Mouse (Mus musculus) stomach, postnatal 0 days (tissue): Measurements from ENCODE around the gene Gm17334. TPM values are rescaled to one million over a fixed set of nuclear protein-coding genes. Genes with fewer than 3 reads are reported as not detected.
A peak's percentile ranks its signal among the peaks of the same experiment; 100 is the strongest.

ENCODE experiments used
- ATAC-seq: fragments of 200-750 bp; cut with Nextera tagmentation; 2 replicates; pipeline ENCODE4 v1.8.0; 2017; ENCODE audit not compliant: low FRiP score, low TSS enrichment
- DNase-seq: peaks from one replicate; pipeline ENCODE4 v3.0.0-alpha.2; 2016; ENCODE audit warnings: low spot score
- H3K27ac ChIP-seq: fragments of 300-500 bp; sonication (generic); replicated peaks from 2 replicates; pipeline ENCODE4 v1.5.1; 2014; ENCODE audit warnings: mild to moderate bottlenecking, control low read depth
- H3K27me3 ChIP-seq: fragments of 300-500 bp; sonication (generic); 2 replicates; pipeline ENCODE4 v1.6.1; 2014; ENCODE audit warnings: low read length; ENCODE audit not compliant: control insufficient read depth, insufficient read depth
- H3K36me3 ChIP-seq: fragments of 300-500 bp; sonication (generic); 2 replicates; pipeline ENCODE4 v1.6.1; 2014; ENCODE audit warnings: low read length, mixed read lengths; ENCODE audit not compliant: control insufficient read depth, insufficient read depth
- H3K4me1 ChIP-seq: fragments of 300-500 bp; sonication (generic); replicated peaks from 2 replicates; pipeline ENCODE4 v1.6.1; 2014; ENCODE audit warnings: antibody characterized with exemption; ENCODE audit not compliant: control insufficient read depth, insufficient read depth
- H3K4me2 ChIP-seq: fragments of 300-500 bp; sonication (generic); replicated peaks from 2 replicates; pipeline ENCODE4 v1.6.1; 2014; ENCODE audit warnings: low read depth, mild to moderate bottlenecking, control low read depth, moderate library complexity
- H3K4me3 ChIP-seq: fragments of 300-500 bp; sonication (generic); 2 replicates; pipeline ENCODE4 v1.5.1; 2014; ENCODE audit warnings: low read depth, low read length, control low read depth
- H3K9ac ChIP-seq: fragments of 300-500 bp; sonication (generic); 2 replicates; pipeline ENCODE4 v1.6.1; 2014; ENCODE audit warnings: mild to moderate bottlenecking, low read length, control low read depth, mixed read lengths
- H3K9me3 ChIP-seq: fragments of 300-500 bp; sonication (generic); 2 replicates; pipeline ENCODE4 v1.6.1; 2016; ENCODE audit warnings: low read length; ENCODE audit not compliant: control insufficient read depth
- CTCF ChIP-seq: IDR thresholded peaks from 2 replicates; pipeline ENCODE4 v1.5.1; 2016; ENCODE audit warnings: antibody characterized with exemption, low read depth, mild to moderate bottlenecking, moderate library complexity
- EP300 ChIP-seq: optimal IDR thresholded peaks from 2 replicates; pipeline ENCODE3; 2016; ENCODE audit warnings: antibody characterized with exemption
- WGBS: fragments of 180-500 bp; shearing (Covaris S2); extraction: QIAGEN DNeasy Blood & Tissue Kit; methylation state at CpG from one replicate; pipeline ENCODE4 v1.1.7; 2014; 5-methylcytosine and 5-hydroxymethylcytosine counted together
- polyA plus RNA-seq: library from polyadenylated mRNA; unstranded; fragments of >200 nt; fragmentation: Nextera tagmentation; extraction: Ambion mirVana; gene quantifications from 2 replicates; pipeline ENCODE4 v1.2.1, GENCODE M21; 2015

Gm17334 gene
- polyA plus RNA-seq, 1 experiment from 2014 or later: 0.17 TPM

DNA sequence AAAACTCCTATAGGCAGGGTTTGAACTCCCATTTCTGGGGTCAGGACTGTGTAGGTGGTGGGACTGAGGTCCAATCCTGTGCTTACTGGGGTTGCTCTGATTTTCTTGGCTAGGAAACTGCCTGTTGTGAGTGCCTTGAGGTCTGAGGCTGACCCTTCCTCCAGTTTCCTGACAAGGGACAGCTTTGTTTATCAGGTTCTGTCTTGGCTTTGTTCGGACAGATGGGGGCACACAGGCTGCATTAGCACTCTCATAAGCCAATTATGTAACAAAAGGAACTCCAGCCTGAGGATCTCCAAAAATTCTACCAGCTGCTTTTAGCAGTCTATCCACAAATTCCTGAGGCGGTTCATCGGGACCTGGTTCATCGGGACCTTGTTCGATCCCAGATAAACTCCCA is 30.6 kb downstream of the Gm17334 start:
- no peaks in the 10 kb centered on the region for H3K36me3 ChIP-seq
- H3K4me1 ChIP-seq: no peaks in the 10 kb centered on the region
- no peak for TF ChIP-seq EP300
- peak; percentile 51 for TF ChIP-seq CTCF
- no peak overlapping the region for H3K4me3 ChIP-seq
- H3K9me3 ChIP-seq: no peaks in the 10 kb centered on the region
- no peak overlapping the region for H3K27ac ChIP-seq
- no peaks in the 10 kb centered on the region for H3K27me3 ChIP-seq
- H3K4me2 ChIP-seq: no peak overlapping the region
- 39% methylated on average over 5 of the region's 5 CpGs for WGBS
- ATAC-seq (no peak), DNase-seq (no peak)
- H3K9ac ChIP-seq: no peak overlapping the region

DNA sequence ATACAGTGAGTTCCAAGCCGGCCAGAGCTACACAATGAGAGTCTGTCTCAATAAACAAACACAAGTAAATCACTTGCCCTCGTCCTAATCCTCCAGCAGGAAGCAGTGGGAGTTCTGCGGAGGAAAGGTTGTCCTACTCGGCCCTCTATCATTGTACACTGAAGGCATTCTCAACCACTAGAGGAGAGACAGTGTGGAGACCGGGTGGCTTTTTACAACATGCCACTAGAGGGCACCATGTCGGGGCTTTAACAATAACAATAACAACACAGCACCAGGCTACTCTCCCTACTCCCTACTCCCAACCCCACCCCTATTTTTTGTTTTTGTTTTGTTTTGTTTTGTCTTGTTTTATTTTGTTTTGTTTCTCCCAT is 35.4 kb downstream of the Gm17334 start:
- no peak overlapping the region for H3K4me3 ChIP-seq
- no peak overlapping the region for H3K4me2 ChIP-seq
- H3K9me3 ChIP-seq: no peaks in the 10 kb centered on the region
- TF ChIP-seq CTCF: peak; percentile 73
- TF ChIP-seq EP300: no peak
- ATAC-seq: peak; percentile 71
- H3K4me1 ChIP-seq: no peaks in the 10 kb centered on the region
- no peaks in the 10 kb centered on the region for H3K27me3 ChIP-seq
- no peak overlapping the region for H3K9ac ChIP-seq
- no peaks in the 10 kb centered on the region for H3K36me3 ChIP-seq
- DNase-seq: peak; percentile 51
- peak overlapping the region; percentile 53; the same call in 1 of the 2 replicates for H3K27ac ChIP-seq
- WGBS: 39% methylated on average over 6 of the region's 6 CpGs

DNA sequence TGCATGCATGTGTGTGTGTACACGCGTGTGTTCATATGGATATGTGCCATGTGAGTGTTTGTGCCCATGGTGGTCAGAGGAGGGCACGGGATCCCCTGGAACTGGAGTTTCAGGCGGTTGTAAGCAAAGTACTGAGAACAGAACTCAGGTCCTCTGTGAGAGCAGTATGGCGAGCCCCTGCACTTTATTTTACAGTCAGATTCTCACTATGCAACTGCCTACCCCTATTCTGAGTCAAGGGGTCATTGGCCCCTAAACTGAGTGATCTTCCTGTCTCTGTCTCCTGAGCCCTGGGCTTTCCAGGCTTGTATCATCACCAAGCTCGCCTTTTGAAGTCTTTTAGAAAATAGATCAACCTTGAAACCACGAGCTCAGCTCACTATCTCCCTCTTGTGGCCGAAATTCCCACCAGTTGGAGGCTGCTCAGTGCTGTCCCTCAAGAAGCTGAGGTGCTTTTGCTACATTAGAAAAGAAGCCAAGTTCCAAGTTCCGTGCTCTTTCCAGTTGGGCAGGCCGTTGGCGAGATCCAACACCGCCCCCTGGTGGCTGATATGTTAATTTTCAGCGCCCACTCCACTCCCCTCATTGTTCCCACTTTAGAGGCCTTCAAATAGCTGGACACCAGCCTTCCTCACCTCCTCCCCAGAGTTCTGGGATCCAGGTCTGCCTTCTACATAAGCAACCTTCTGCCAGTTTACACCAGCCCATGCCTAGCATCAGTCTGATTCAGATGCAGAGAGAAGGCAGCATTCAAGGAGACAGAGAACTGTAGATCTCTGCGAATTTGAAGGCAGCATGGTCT is 36.0 kb downstream of the Gm17334 start:
- Histone ChIP-seq H3K27ac (peak overlapping the region; percentile 53; the same call in 1 of the 2 replicates), H3K4me2 (no peak overlapping the region), H3K4me1 (no peaks in the 10 kb centered on the region), H3K27me3 (no peaks in the 10 kb centered on the region), H3K9me3 (no peaks in the 10 kb centered on the region), H3K36me3 (no peaks in the 10 kb centered on the region), H3K9ac (no peak overlapping the region), H3K4me3 (no peak overlapping the region)
- ATAC-seq (peak; percentile 87), DNase-seq (peak; percentile 83)
- TF ChIP-seq EP300 (no peak), CTCF (peak; percentile 88)
- WGBS: 51% methylated on average over 14 of the region's 14 CpGs

DNA sequence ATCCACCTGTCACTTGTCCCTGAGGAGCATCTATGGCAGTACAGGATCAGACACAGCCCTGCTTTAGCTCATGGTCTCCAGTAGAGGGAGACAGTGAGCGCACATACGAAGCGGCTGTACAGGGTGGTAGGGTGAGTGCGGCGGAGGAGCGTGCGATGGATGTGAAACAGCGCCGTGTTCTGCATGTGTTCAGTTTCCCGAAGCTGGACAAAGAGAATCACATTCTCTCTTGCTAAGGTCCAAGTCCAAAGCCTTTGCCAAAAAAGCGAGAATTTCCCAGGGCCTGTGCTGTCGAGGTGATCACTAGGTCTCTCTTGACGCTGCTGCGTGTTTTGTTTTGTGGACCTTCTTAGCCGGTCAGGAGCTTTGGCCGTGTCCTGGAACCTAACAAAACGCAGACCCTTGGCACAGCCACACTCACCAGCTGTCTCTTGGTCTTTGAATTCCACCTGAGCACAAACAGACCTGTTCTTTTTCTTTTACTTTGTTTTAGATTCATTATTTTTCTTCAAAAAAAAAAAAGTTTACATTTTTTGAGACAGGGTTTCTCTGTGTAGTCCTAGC is 37.2 kb downstream of the Gm17334 start:
- Histone ChIP-seq H3K4me2 (peak overlapping the region; percentile 36), H3K36me3 (no peaks in the 10 kb centered on the region), H3K27ac (no peak overlapping the region), H3K27me3 (no peaks in the 10 kb centered on the region), H3K9ac (no peak overlapping the region), H3K4me3 (no peak overlapping the region), H3K4me1 (no peaks in the 10 kb centered on the region), H3K9me3 (no peaks in the 10 kb centered on the region)
- DNase-seq: peak; percentile 71
- TF ChIP-seq EP300 (no peak), CTCF (peak; percentile 98)
- peak; percentile 83 for ATAC-seq
- WGBS: 21% methylated on average over 17 of the region's 17 CpGs

DNA sequence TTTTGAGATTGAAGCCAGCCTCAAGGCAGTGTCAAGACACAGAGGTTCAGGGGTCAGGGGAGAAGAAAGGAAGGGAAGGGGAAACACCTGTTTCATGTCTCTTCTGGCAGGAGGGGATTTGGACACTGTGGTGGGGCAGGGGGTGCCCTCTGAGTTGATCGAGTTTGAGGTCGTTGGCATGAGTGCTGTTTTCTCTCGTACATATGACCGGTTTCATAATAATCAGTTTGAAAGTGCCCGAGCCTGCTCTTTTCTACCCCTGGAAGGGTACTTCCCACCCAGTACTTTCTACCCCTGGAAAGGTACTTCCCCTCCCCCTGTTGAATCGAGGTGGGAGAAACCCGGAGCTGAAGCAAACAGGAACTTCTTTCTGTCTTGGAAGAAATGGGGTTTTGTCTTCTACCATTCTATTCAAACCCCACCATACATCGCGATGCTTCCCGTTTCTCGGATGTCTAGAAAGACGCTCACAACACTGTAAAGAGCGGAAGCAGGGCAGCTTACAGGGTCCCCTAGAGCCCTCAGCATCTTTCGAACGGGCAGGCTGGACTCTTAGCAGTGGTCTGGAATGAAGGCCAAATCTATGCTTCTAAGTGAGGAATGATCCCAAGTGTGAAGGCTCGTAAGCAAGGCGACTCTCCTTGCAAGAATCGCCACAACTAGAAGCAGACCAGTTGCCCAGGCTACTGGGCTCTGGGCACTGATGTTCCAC is 37.9 kb downstream of the Gm17334 start:
- H3K4me2 ChIP-seq: peak overlapping the region; percentile 36; the same call in 1 of the 2 replicates
- ATAC-seq: no peak
- WGBS: 64% methylated on average over 18 of the region's 18 CpGs

More for the DNA sequence above, 37.9 kb downstream of the Gm17334 start:
- no peak for TF ChIP-seq EP300
- TF ChIP-seq CTCF: no peak
- H3K9me3 ChIP-seq: no peaks in the 10 kb centered on the region
- H3K36me3 ChIP-seq: no peaks in the 10 kb centered on the region
- no peaks in the 10 kb centered on the region for H3K27me3 ChIP-seq
- H3K4me3 ChIP-seq: no peak overlapping the region
- no peak for DNase-seq
- H3K4me1 ChIP-seq: no peaks in the 10 kb centered on the region
- no peak overlapping the region for H3K27ac ChIP-seq
- no peak overlapping the region for H3K9ac ChIP-seq
